Mouse (Mus musculus): ENCODE data around the gene Rftn1.

DNA sequence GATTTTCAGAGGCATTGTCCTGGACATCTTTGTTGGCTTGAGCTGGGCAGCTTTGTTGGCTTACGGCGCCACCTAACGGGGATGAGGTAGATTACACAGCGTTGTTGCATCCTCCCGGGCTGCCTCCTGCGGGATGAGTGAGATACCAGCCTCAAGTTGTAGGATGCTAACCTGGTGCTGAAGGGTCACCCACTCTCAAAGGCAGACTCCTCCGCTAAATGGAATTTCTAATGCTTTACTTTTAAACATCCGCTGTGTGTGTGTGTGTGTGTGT, 46.9 kb upstream of the Rftn1 start:
- no peak for TF ChIP-seq BHLHE40 (IDR thresholded peaks at IDR 0.05; ENCODE audit: low read depth, low read length)
- TF ChIP-seq E2F4 (IDR thresholded peaks at IDR 0.05; ENCODE audit: insufficient replicate concordance, low read depth, low read length) = no peak
- peak; percentile 90 to 97 for TF ChIP-seq CTCF (conservative IDR thresholded peaks at IDR 0.05 in 1 of 2, IDR thresholded peaks at IDR 0.05 in 1 of 2; ENCODE audit: low read depth in 2 of 2, low read length in 2 of 2)
- no peak for TF ChIP-seq ZNF384 (IDR thresholded peaks at IDR 0.05; ENCODE audit: low read depth, low read length)
- no peak for TF ChIP-seq POLR2A (IDR thresholded peaks at IDR 0.05; ENCODE audit: low read depth, low read length)
- peak; percentile 100 for TF ChIP-seq RAD21 (IDR thresholded peaks at IDR 0.05; ENCODE audit: low read depth, low read length)
- TF ChIP-seq CHD1 (IDR thresholded peaks at IDR 0.05; ENCODE audit: low read depth, low read length) = 0 out of 2 replicates have a peak, but pooled peaks have one; percentile 16
- no peak for TF ChIP-seq USF1 (IDR thresholded peaks at IDR 0.05; ENCODE audit: low read depth, low read length)
- no peak for TF ChIP-seq GABPA (IDR thresholded peaks at IDR 0.05; ENCODE audit: insufficient replicate concordance, low read depth, low read length)
- no peak for TF ChIP-seq RCOR1 (conservative IDR thresholded peaks at IDR 0.05; ENCODE audit: low read depth, low read length)
- no peak for TF ChIP-seq TBP (conservative IDR thresholded peaks at IDR 0.05; ENCODE audit: low read depth, low read length)
